Mouse (Mus musculus) testis, adult 2 months (tissue): ENCODE data around the gene Foxn3.

Experiments
- CTCF ChIP-seq: fragments of 200-500 bp; IDR thresholded peaks from 2 replicates; pipeline ENCODE4 v1.5.1; 2012; ENCODE audit warnings: low read depth, mild to moderate bottlenecking, inconsistent platforms, low read length, moderate library complexity; ENCODE audit not compliant: control insufficient read depth, insufficient read depth, insufficient replicate concordance
- POLR2A ChIP-seq: fragments of 200-500 bp; IDR thresholded peaks from 2 replicates; pipeline ENCODE4 v1.6.1; 2012; ENCODE audit warnings: low read depth, mild to moderate bottlenecking, inconsistent platforms, low read length, moderate library complexity; ENCODE audit not compliant: control insufficient read depth

GRCm38 (mm10) chr12:99389244-99389643 lies 174.1 kb downstream of the Foxn3 start:
- no peak for TF ChIP-seq CTCF
- no peak for TF ChIP-seq POLR2A
